Mouse (Mus musculus) kidney, postnatal 0 days (tissue): Measurements from ENCODE around the gene Gm42420. TPM values are rescaled to one million over a fixed set of nuclear protein-coding genes. Genes with fewer than 3 reads are reported as not detected.
A peak's percentile ranks its signal among the peaks of the same experiment; 100 is the strongest.

Source experiments
- ATAC-seq: fragments of 200-750 bp; cut with Nextera tagmentation; replicated peaks from 2 replicates; pipeline ENCODE4 v1.8.0; 2017; ENCODE audit warnings: low read depth, moderate number of reproducible peaks, moderate TSS enrichment, moderate library complexity; ENCODE audit not compliant: low FRiP score
- DNase-seq: peaks from one replicate; pipeline ENCODE4 v3.0.0-alpha.2; 2016; ENCODE audit warnings: low spot score
- H3K27ac ChIP-seq: fragments of 300-500 bp; sonication (generic); 2 replicates; pipeline ENCODE4 v1.5.1; 2014; ENCODE audit warnings: mild to moderate bottlenecking
- H3K27me3 ChIP-seq: fragments of 300-500 bp; sonication (generic); 2 replicates; pipeline ENCODE4 v1.6.1; 2014; ENCODE audit warnings: low read length, mixed read lengths; ENCODE audit not compliant: insufficient read depth
- H3K36me3 ChIP-seq: fragments of 300-500 bp; sonication (generic); 2 replicates; pipeline ENCODE4 v1.6.1; 2014; ENCODE audit warnings: low read length, mixed read lengths; ENCODE audit not compliant: insufficient read depth
- H3K4me1 ChIP-seq: fragments of 300-500 bp; sonication (generic); replicated peaks from 2 replicates; pipeline ENCODE4 v1.6.1; 2014; ENCODE audit warnings: antibody characterized with exemption, low read length, mixed read lengths; ENCODE audit not compliant: insufficient read depth
- H3K4me2 ChIP-seq: fragments of 300-500 bp; sonication (generic); 2 replicates; pipeline ENCODE4 v1.6.1; 2014; ENCODE audit warnings: mild to moderate bottlenecking, low read length, moderate library complexity, mixed read lengths
- H3K4me3 ChIP-seq: fragments of 300-500 bp; sonication (generic); replicated peaks from 2 replicates; pipeline ENCODE4 v1.5.1; 2014; ENCODE audit warnings: low read depth, low read length
- H3K9ac ChIP-seq: fragments of 300-500 bp; sonication (generic); 2 replicates; pipeline ENCODE4 v1.6.1; 2014; ENCODE audit warnings: low read depth, low read length
- H3K9me3 ChIP-seq: fragments of 300-500 bp; sonication (generic); replicated peaks from 2 replicates; pipeline ENCODE4 v1.6.1; 2016; ENCODE audit warnings: low read length, inconsistent platforms, mixed read lengths
- CTCF ChIP-seq: IDR thresholded peaks from 2 replicates; pipeline ENCODE4 v1.5.1; 2016; ENCODE audit warnings: antibody characterized with exemption, low read depth, mild to moderate bottlenecking, moderate library complexity
- WGBS: fragments of 180-500 bp; shearing (Covaris S2); extraction: QIAGEN DNeasy Blood & Tissue Kit; methylation state at CpG from one replicate; pipeline ENCODE4 v1.1.7; 2014; 5-methylcytosine and 5-hydroxymethylcytosine counted together
- polyA plus RNA-seq: library from polyadenylated mRNA; unstranded; fragments of >200 nt; fragmentation: Nextera tagmentation; extraction: Ambion mirVana; gene quantifications from 2 replicates; pipeline ENCODE4 v1.2.1, GENCODE M21; 2015

Gene Gm42420
- polyA plus RNA-seq, 1 experiment from 2014 or later, result 0.97 TPM

DNA sequence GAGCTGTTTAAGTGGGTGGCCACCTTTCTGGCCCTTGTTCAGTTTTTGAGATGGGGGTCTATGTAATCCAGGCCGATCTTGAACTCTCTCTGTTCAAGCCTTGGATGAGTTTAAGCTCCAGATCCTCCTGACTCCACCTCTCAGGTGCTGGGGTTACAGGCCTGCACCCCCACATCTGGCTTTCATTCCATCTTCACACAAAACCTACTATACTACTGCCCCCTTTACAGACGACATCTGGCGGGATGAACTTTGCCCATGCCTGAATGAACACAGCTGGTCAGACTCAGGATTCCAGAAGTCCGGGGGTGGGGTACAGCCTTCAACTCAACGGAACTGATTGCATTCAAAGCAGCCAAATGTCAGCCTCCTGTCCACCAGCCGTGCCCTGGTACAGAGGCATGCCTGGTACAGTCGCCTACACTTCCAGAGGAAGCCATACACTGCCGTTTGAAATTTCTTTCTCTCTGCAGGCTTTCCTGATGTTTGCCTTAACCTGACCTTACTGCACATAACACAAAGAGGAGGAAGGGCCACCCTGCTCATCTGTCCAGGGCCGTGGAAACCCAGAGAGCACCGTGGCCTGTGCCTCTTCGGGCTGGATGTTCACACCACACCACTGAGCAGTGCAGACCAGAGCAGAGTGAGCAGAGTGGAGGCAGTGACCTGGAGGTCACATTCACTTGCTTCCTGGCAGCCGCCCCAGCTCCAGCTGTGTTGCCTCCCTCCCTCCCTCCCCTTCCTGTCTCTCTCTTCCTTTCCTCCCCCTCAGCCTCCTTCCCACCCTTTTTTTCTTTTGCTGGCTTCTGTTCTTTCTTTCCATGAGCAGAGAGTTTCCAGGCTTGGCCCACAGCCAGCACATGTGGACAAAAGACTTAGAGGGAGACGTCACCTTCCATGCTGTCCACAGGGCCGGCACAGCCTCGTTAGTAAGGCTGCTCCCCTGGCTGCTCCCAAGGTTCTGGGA, 42.6 kb upstream of the Gm42420 start:
- ATAC-seq (peak; percentile 88), DNase-seq (peak; percentile 94)
- Histone ChIP-seq H3K9me3 (no peaks in the 10 kb centered on the region), H3K36me3 (no peaks in the 10 kb centered on the region), H3K27ac (peak overlapping the region; percentile 88), H3K4me3 (no peak overlapping the region), H3K4me1 (peaks cover 46% of the 10 kb centered on the region), H3K27me3 (no peaks in the 10 kb centered on the region), H3K4me2 (peak overlapping the region; percentile 35), H3K9ac (peak overlapping the region; percentile 24; the same call in 1 of the 2 replicates)
- WGBS, result 9% methylated on average over 15 of the region's 15 CpGs
- TF ChIP-seq CTCF, result no peak

DNA sequence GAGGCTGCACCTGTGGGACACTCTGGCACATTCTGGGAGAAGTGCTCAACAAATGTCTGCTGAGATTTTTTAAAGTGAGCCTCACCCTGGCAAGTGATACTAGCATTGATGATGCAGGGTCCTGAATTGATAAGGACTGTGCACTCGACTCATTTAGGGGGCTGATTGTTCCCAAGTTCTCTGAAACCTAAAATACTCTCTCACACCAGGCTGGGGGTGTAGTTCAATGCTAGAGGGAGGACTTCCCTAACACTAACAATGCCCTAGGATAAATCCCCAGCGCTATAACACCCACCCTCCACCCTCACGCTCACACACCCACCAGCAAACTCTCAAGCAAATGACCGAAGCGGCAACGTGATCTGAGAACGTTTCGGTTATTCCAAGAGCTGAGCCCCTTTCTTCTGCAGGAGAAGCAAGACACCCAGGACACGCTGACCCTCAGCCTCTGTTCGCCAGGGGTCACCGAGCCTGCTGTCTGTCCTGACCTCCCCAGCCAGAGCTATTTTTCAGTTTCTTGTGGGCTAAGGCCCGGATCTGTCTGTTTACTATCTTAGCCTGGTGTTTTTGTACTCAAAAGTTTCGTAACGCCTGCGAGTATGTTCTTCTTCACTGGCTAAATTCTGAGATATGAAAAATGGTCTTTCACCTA, 41.7 kb upstream of the Gm42420 start:
- H3K4me3 ChIP-seq, result no peak overlapping the region
- H3K36me3 ChIP-seq, result 0 out of 2 replicates have a peak, but pooled peaks cover 1% of the 10 kb centered on the region
- ATAC-seq, result no peak
- peak overlapping the region; percentile 88 for H3K27ac ChIP-seq
- no peaks in the 10 kb centered on the region for H3K27me3 ChIP-seq
- H3K9me3 ChIP-seq, result no peaks in the 10 kb centered on the region
- peaks cover 46% of the 10 kb centered on the region for H3K4me1 ChIP-seq
- no peak for DNase-seq
- TF ChIP-seq CTCF, result no peak
- WGBS, result 35% methylated on average over 15 of the region's 15 CpGs
- H3K4me2 ChIP-seq, result no peak overlapping the region
- no peak overlapping the region for H3K9ac ChIP-seq

DNA sequence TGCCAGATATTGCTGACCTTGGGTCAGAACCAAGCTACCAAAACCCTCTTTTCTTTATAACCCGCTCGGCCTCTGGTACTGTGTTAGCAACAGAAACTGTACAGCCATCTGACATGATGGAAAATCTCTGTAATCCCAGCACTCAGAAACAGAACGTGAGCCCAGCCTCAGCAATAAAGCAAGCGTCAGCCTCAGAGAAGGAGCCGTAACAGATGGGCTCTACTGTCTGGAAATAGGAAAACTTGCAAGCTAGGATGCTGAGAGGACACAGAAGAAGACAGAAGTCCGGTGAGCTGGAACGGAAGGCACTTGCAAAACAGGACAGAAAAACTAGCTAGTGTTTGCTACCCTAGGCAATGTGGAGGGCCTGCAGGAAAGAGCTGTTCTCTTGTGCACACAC, 40.1 kb upstream of the Gm42420 start:
- DNase-seq (no peak), ATAC-seq (no peak)
- Histone ChIP-seq H3K4me3 (no peak overlapping the region), H3K27me3 (no peaks in the 10 kb centered on the region), H3K4me2 (no peak overlapping the region), H3K9ac (no peak overlapping the region), H3K36me3 (0 out of 2 replicates have a peak, but pooled peaks cover 4% of the 10 kb centered on the region), H3K4me1 (peaks cover 34% of the 10 kb centered on the region), H3K27ac (no peak overlapping the region), H3K9me3 (no peaks in the 10 kb centered on the region)
- no peak for TF ChIP-seq CTCF
- WGBS, result 81% methylated on average over 7 of the region's 7 CpGs

DNA sequence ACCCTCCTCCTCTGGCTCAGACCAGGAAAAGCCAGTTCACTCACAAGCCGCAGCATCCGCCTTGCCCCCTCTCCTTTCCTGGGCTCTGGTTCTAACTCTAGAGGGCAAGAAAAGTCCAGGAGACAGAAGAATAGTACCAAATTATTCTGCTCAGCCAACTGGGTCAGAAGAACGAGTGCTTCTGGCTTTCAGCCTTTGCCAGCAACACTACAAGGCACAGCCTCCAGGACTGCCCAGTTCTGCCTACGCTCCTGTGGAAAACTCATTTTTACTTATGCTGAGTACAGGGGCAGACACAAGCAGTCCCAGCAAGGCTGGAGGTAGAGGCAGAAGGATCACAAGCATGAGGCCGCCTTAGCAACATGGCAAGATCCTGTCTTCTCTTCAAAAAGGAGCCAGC, 37.5 kb upstream of the Gm42420 start:
- DNase-seq, result no peak
- 68% methylated on average over 5 of the region's 5 CpGs for WGBS
- Histone ChIP-seq H3K4me1 (peaks cover 29% of the 10 kb centered on the region), H3K27ac (no peak overlapping the region), H3K9me3 (no peaks in the 10 kb centered on the region), H3K9ac (no peak overlapping the region), H3K4me2 (no peak overlapping the region), H3K4me3 (no peak overlapping the region), H3K27me3 (no peaks in the 10 kb centered on the region), H3K36me3 (0 out of 2 replicates have a peak, but pooled peaks cover 4% of the 10 kb centered on the region)
- no peak for TF ChIP-seq CTCF
- ATAC-seq, result no peak

GRCm38 (mm10) chr6:39551981-39552636, 33.4 kb upstream of the Gm42420 start:
- Histone ChIP-seq H3K27me3 (no peaks in the 10 kb centered on the region), H3K4me3 (no peak overlapping the region), H3K4me2 (no peak overlapping the region), H3K4me1 (peaks cover 22% of the 10 kb centered on the region), H3K9me3 (no peaks in the 10 kb centered on the region), H3K9ac (no peak overlapping the region), H3K36me3 (0 out of 2 replicates have a peak, but pooled peaks cover 4% of the 10 kb centered on the region), H3K27ac (no peak overlapping the region)
- DNase-seq (no peak), ATAC-seq (peak; percentile 71)
- TF ChIP-seq CTCF, result no peak
- 36% methylated on average over 8 of the region's 8 CpGs for WGBS
